Mouse (Mus musculus): ENCODE results near the gene 6030452D12Rik.

DNA sequence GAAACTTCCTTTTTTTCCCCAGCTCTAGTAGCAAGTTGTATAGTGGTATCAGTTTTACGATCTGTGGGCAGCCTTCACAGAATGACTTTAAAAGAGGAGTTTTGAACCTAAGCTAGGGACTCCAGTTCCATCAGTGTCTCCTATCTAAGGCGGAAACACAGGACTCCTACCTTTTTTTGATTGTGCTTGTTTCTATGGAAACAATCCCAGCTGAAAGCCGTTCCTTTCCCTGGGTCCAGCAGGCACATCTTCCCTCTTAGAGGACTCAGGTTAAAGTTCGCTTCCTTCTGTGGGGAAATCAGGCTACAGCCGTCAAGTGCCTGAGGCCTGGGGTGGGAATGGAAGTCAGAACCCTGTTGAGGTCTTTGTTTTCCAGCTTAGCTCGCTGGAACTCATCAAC lies 26.4 kb downstream of the 6030452D12Rik start:
- TF ChIP-seq CTCF (IDR thresholded peaks at IDR 0.05; ENCODE audit: control insufficient read depth, insufficient read depth, insufficient read length) = no peak
- TF ChIP-seq MYOG (IDR thresholded peaks at IDR 0.05; ENCODE audit: control insufficient read depth, extremely low read depth, insufficient read length) = no peak
- TF ChIP-seq MAX (IDR thresholded peaks at IDR 0.05) = no peak
- TF ChIP-seq FOSL1 (IDR thresholded peaks at IDR 0.05; ENCODE audit: insufficient read depth, low read length, poor library complexity, severe bottlenecking) = no peak
- no peak for TF ChIP-seq MYOD1 (IDR thresholded peaks at IDR 0.05; ENCODE audit: control insufficient read depth, insufficient read length, low read depth)

All from C2C12 (cell line).